10 mouse cellular contexts compared by ENCODE assay signal in the genomic region with DNA sequence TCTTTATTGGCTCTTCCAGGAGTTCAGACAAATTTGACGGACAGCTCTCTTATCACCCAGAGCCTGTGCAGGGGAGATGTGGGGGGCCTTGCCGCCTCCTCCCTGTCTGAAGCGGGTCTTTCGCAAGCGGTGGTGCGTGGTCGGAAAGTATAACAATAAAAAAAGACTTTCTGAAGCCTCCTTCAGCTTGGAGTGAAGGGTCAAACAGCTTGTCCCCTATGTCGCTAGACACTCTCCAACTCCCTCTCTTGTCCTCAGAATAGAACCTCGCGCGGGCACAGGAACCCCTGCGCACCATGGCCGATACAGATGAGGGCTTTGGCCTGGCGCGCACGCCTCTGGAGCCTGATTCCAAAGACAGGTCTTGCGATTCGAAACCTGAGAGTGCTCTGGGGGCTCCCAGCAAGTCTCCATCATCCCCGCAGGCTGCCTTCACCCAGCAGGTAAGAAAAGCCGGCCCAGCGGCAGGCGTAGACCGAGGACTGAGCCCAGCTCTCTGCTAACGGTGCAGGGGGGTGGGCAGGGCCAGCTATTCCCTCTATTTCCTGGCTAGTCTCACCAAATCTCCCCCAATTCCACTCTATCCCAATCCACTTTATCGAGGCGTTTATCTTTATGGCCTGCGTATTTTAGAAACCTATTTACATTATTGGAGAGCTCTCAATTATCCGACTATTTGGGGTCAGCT. TPM values are rescaled to one million over a fixed set of nuclear protein-coding genes. Genes with fewer than 3 reads are reported as not detected.
DNase-seq lines count a peak whose midpoint lies in the region; ATAC-seq and TF ChIP-seq lines count a peak whose summit lies in the region.
"Had no signal": no experiment of that assay in that cellular context is flagged by ENCODE, and none has a peak within 500 bp of the region (broad histone marks: within the 10 kb centered on the region; RNA-seq: fewer than 3 reads in every experiment).

No protein-coding gene starts in this region.

- H3K4me3 ChIP-seq in lung, postnatal 0 days (ENCODE audit: low read depth, low read length) = peak overlapping the region; percentile 58
- H3K4me3 ChIP-seq in heart, adult 2 months = peak overlapping the region; percentile 52
- peak overlapping the region; percentile 63 for H3K4me3 ChIP-seq in limb, embryonic 11.5 days (ENCODE audit: low read depth, low read length)
- H3K4me3 ChIP-seq: neural tube, embryonic 13.5 days had no signal

- H3K36me3 ChIP-seq in lung, postnatal 0 days (ENCODE audit: insufficient read depth, low read length) = no peaks in the 10 kb centered on the region
- no peaks in the 10 kb centered on the region for H3K36me3 ChIP-seq in heart, adult 2 months (ENCODE audit: control insufficient read depth, insufficient read depth, low read length)
- 0 out of 2 replicates have a peak, but pooled peaks cover 2% of the 10 kb centered on the region for H3K36me3 ChIP-seq in limb, embryonic 11.5 days (ENCODE audit: control insufficient read depth, insufficient read depth, low read length)
- H3K36me3 ChIP-seq: neural tube, embryonic 13.5 days had no signal

- no peak for TF ChIP-seq CTCF in lung, postnatal 0 days (IDR thresholded peaks at IDR 0.05)
- TF ChIP-seq CTCF in heart, adult 2 months (IDR thresholded peaks at IDR 0.05) = no peak

- TF ChIP-seq POLR2A in heart, adult 2 months (IDR thresholded peaks at IDR 0.05; ENCODE audit: insufficient read depth, low read depth, low read length) = 0 out of 2 replicates have a peak, but pooled peaks have one; percentile 41

- peaks cover 24% of the 10 kb centered on the region for H3K27me3 ChIP-seq in lung, postnatal 0 days (replicated peaks; ENCODE audit: insufficient read depth, low read length)
- no peaks in the 10 kb centered on the region for H3K27me3 ChIP-seq in heart, adult 2 months (ENCODE audit: control insufficient read depth, insufficient read depth, low read length)
- peaks cover 67% of the 10 kb centered on the region for H3K27me3 ChIP-seq in limb, embryonic 11.5 days (ENCODE audit: control insufficient read depth, insufficient read depth, low read length)

- peak overlapping the region; percentile 80 for H3K9ac ChIP-seq in lung, postnatal 0 days (replicated peaks; ENCODE audit: low read depth)
- peak overlapping the region; percentile 72 for H3K9ac ChIP-seq in heart, adult 2 months (ENCODE audit: low read depth, low read length)
- peak overlapping the region; percentile 86 for H3K9ac ChIP-seq in limb, embryonic 11.5 days (ENCODE audit: low read length)
- H3K9ac ChIP-seq: neural tube, embryonic 13.5 days had no signal

- intact Hi-C loops in heart, adult 2 months (cut with DNase I) = no loop called here

- H3K9me3 ChIP-seq in lung, postnatal 0 days (ENCODE audit: low read length) = no peaks in the 10 kb centered on the region
- H3K9me3 ChIP-seq in limb, embryonic 11.5 days (ENCODE audit: control insufficient read depth, low read length) = no peaks in the 10 kb centered on the region
- H3K9me3 ChIP-seq: neural tube, embryonic 13.5 days had no signal

- no peak for TF ChIP-seq EP300 in lung, postnatal 0 days (IDR thresholded peaks at IDR 0.05)
- no peak for TF ChIP-seq EP300 in heart, adult 2 months (IDR thresholded peaks at IDR 0.05; ENCODE audit: insufficient read depth, low read depth, low read length)

- 2% methylated on average over 28 of the region's 28 CpGs for WGBS in lung, postnatal 0 days
- 7% methylated on average over 28 of the region's 28 CpGs for WGBS in heart, adult 2 months
- under 1% methylated on average over 28 of the region's 28 CpGs for WGBS in limb, embryonic 11.5 days

- peak overlapping the region; percentile 87 for H3K27ac ChIP-seq in lung, postnatal 0 days (ENCODE audit: low read length)
- H3K27ac ChIP-seq in heart, adult 2 months = peak overlapping the region; percentile 90
- peak overlapping the region; percentile 98 for H3K27ac ChIP-seq in limb, embryonic 11.5 days (replicated peaks; ENCODE audit: low read depth, low read length)
- H3K27ac ChIP-seq: neural tube, embryonic 13.5 days had no signal

- no peaks in the 10 kb centered on the region for H3K4me1 ChIP-seq in lung, postnatal 0 days (ENCODE audit: insufficient read depth, low read depth, low read length)
- no peaks in the 10 kb centered on the region for H3K4me1 ChIP-seq in heart, adult 2 months (ENCODE audit: control insufficient read depth, insufficient read depth, low read length)
- 0 out of 2 replicates have a peak, but pooled peaks cover 4% of the 10 kb centered on the region for H3K4me1 ChIP-seq in limb, embryonic 11.5 days (ENCODE audit: control insufficient read depth, insufficient read depth, low read length)
- H3K4me1 ChIP-seq: neural tube, embryonic 13.5 days had no signal

- peak; percentile 61 for DNase-seq in lung, postnatal 0 days (ENCODE audit: low spot score)
- DNase-seq in lung, postnatal 14 days = no peak
- DNase-seq in embryo, embryonic 11 days = peak; percentile 55
- DNase-seq in heart, adult 2 months = peak; percentile 58 to 71
- peak; percentile 72 for DNase-seq in limb, embryonic 11.5 days (ENCODE audit: low spot score)
- no peak for DNase-seq in frontal cortex, postnatal 36 days (ENCODE audit: low spot score in 2 of 2)
- DNase-seq in adrenal gland, adult (ENCODE audit: inconsistent age in 2 of 2, low spot score in 1 of 2) = no peak
- DNase-seq: kidney, adult 9 months had no signal

- ATAC-seq in lung, postnatal 0 days = peak; percentile 15
- no peak for ATAC-seq in limb, embryonic 11.5 days (ENCODE audit: insufficient number of reproducible peaks, low FRiP score, low TSS enrichment, low read depth)

- H3K79me2 ChIP-seq in heart, adult 2 months (replicated peaks; ENCODE audit: control insufficient read depth, insufficient read depth, low read length) = no peaks in the 10 kb centered on the region

- peak overlapping the region; percentile 67 for H3K4me2 ChIP-seq in lung, postnatal 0 days (replicated peaks; ENCODE audit: low read depth, low read length)
- peak overlapping the region; percentile 60 for H3K4me2 ChIP-seq in limb, embryonic 11.5 days (ENCODE audit: low read depth, severe bottlenecking)
- H3K4me2 ChIP-seq: neural tube, embryonic 13.5 days had no signal

RNA-seq across cellular contexts. Expression of a gene that starts 4.3 kb away (rescaled TPM):
- 25.3 and 26.7 TPM in 2 replicates for polyA plus RNA-seq in lung, postnatal 0 days (2015; fragmentation: Nextera tagmentation; extraction: Ambion mirVana)
- 10 to 100 TPM; 22.6 to 36.9 TPM for total RNA-seq in heart, adult 2 months (2021)
- polyA plus RNA-seq in heart, adult 2 months (2012; rRNA removed) = 26.5 and 27.0 TPM in 2 replicates
- polyA plus RNA-seq in limb, embryonic 11.5 days (2014; fragmentation: Nextera tagmentation; extraction: Ambion mirVana) = 34.3 and 40.5 TPM in 2 replicates
- total RNA-seq: layer of hippocampus, postnatal 25 days had no signal

Comparison
In these comparisons a context has a peak if more than half of its experiments do, and no peak if none do; other contexts are left out.
1. DNase-seq: peak in lung, postnatal 0 days (single experiment), embryo, embryonic 11 days (single experiment), heart, adult 2 months (2 of 2) and limb, embryonic 11.5 days (single experiment); none in lung, postnatal 14 days (single experiment), frontal cortex, postnatal 36 days (0 of 2) and adrenal gland, adult (0 of 2).
2. Peak in every context shown above with its lines, with median percentiles within 50 percentile points of each other: H3K27ac ChIP-seq, H3K4me3 ChIP-seq and H3K9ac ChIP-seq.